Mouse (Mus musculus): ENCODE data around the gene Klk1b4. TPM values are rescaled to one million over a fixed set of nuclear protein-coding genes. Genes with fewer than 3 reads are reported as not detected.

Gene Klk1b4
- polyA plus RNA-seq, 1 experiment from 2014 or later: not detected

GRCm38 (mm10) chr7:44257278-44257677 is 50.0 kb downstream of the Klk1b4 start, which contains the start of gene Acp4:
Gene Acp4, minus strand, starts transcription at chr7:44257378.
- H3K4me1 ChIP-seq: peaks cover 5% of the 10 kb centered on the region; the same call in 1 of the 2 replicates
- no peak within 1 kb of the TSS for H3K27ac ChIP-seq (replicated peaks)
- 84% methylated on average over 4 of the region's 4 CpGs for WGBS
- no peak for ATAC-seq (ENCODE audit: low FRiP score)
- peaks cover 12% of the 10 kb centered on the region for H3K36me3 ChIP-seq
- no peaks in the 10 kb centered on the region for H3K9me3 ChIP-seq (replicated peaks)
- no peak within 1 kb of the TSS for H3K4me2 ChIP-seq
- 0 out of 2 replicates have a peak, but pooled peaks cover 8% of the 10 kb centered on the region for H3K27me3 ChIP-seq (replicated peaks)
- no peak within 1 kb of the TSS for H3K9ac ChIP-seq (replicated peaks)
- no peak within 1 kb of the TSS for H3K4me3 ChIP-seq (replicated peaks)

DNA sequence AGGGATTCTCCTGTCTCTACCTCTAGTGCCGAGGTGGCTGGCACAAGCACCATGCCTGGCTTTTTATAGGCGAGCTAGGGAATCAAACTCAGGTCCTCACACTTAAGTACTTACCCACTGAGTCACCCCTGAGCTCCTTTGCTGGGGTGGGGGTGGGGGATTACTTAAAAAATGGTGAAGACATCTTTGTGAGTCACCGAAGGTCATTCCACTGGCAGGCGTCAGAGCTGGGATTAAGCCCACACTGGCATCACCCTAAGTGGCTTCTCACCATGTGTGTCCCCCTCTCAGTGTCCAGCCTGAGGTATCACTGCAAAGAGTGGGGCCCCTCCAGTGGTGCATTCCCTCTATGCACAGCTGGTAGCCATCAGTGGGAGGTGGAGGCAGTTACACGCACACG is 53.2 kb downstream of the Klk1b4 start:
- Histone ChIP-seq H3K4me1 (peaks cover 7% of the 10 kb centered on the region), H3K9me3 (replicated peaks) (no peaks in the 10 kb centered on the region), H3K27ac (replicated peaks) (no peak overlapping the region), H3K9ac (replicated peaks) (no peak overlapping the region), H3K36me3 (no peaks in the 10 kb centered on the region), H3K27me3 (replicated peaks) (0 out of 2 replicates have a peak, but pooled peaks cover 8% of the 10 kb centered on the region), H3K4me2 (no peak overlapping the region), H3K4me3 (replicated peaks) (no peak overlapping the region)
- no peak for ATAC-seq (ENCODE audit: low FRiP score)
- 77% methylated on average over 6 of the region's 6 CpGs for WGBS

DNA sequence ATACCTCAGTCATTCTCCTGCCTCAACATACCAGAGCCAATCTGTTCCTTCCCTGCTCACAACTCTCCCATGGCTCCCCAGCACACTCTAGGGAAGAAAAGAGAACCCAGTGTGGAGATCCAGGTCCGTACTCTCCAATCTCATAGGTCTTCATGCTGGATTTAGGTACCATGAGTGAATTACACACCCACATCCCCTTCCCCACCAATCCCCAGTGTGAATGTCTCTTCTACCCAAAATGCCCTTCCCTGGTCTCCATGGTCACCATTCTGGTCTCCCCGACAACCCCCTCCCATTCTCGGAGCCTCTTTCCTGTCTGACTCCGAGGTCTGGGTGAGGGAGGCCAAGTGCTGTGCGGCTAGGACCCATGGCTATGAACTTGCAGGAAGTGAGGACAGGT is 53.9 kb downstream of the Klk1b4 start, which contains the start of gene Gm15517:
Gene Gm15517, plus strand, starts transcription at position 301 of the 400 bp plus-strand sequence.
- no peaks in the 10 kb centered on the region for H3K36me3 ChIP-seq
- H3K4me1 ChIP-seq: peaks cover 7% of the 10 kb centered on the region
- H3K4me3 ChIP-seq (replicated peaks): no peak within 1 kb of the TSS
- no peak for ATAC-seq (ENCODE audit: low FRiP score)
- no peaks in the 10 kb centered on the region for H3K9me3 ChIP-seq (replicated peaks)
- H3K27me3 ChIP-seq (replicated peaks): 0 out of 2 replicates have a peak, but pooled peaks cover 11% of the 10 kb centered on the region
- no peak within 1 kb of the TSS for H3K9ac ChIP-seq (replicated peaks)
- no peak within 1 kb of the TSS for H3K4me2 ChIP-seq
- H3K27ac ChIP-seq (replicated peaks): no peak within 1 kb of the TSS
- 46% methylated on average over 5 of the region's 5 CpGs for WGBS

Other genes starting within 250 kb of the Klk1b4 start
- not detected in 2 replicates for gene Klk1b1, start 240.7 kb upstream of the Klk1b4 start, polyA plus RNA-seq (2015; fragmentation: Nextera tagmentation; extraction: Ambion mirVana)
- gene Klk1b9, start 231.4 kb upstream of the Klk1b4 start, polyA plus RNA-seq (2015; fragmentation: Nextera tagmentation; extraction: Ambion mirVana): not detected in 2 replicates
- gene Klk1b11, start 211.6 kb upstream of the Klk1b4 start, polyA plus RNA-seq (2015; fragmentation: Nextera tagmentation; extraction: Ambion mirVana): not detected in 2 replicates
- not detected in 2 replicates for gene Klk1b26, start 195.3 kb upstream of the Klk1b4 start, polyA plus RNA-seq (2015; fragmentation: Nextera tagmentation; extraction: Ambion mirVana)
- gene Klk1b27, start 155.1 kb upstream of the Klk1b4 start, polyA plus RNA-seq (2015; fragmentation: Nextera tagmentation; extraction: Ambion mirVana): not detected in 2 replicates
- gene Klk1b21, start 105.1 kb upstream of the Klk1b4 start, polyA plus RNA-seq (2015; fragmentation: Nextera tagmentation; extraction: Ambion mirVana): not detected in 2 replicates
- not detected in 2 replicates for gene Klk1b22, start 94.8 kb upstream of the Klk1b4 start, polyA plus RNA-seq (2015; fragmentation: Nextera tagmentation; extraction: Ambion mirVana)
- not detected in 2 replicates for gene Klk1b16, start 70.7 kb upstream of the Klk1b4 start, polyA plus RNA-seq (2015; fragmentation: Nextera tagmentation; extraction: Ambion mirVana)
- not detected in 2 replicates for gene Klk1b24, start 19.2 kb upstream of the Klk1b4 start, polyA plus RNA-seq (2015; fragmentation: Nextera tagmentation; extraction: Ambion mirVana)
- gene Klk1b3, start 9.2 kb upstream of the Klk1b4 start, polyA plus RNA-seq (2015; fragmentation: Nextera tagmentation; extraction: Ambion mirVana): not detected in 2 replicates
- gene Klk1b5, start 8.5 kb downstream of the Klk1b4 start, polyA plus RNA-seq (2015; fragmentation: Nextera tagmentation; extraction: Ambion mirVana): not detected in 2 replicates
- 0.51 TPM in 1 of 2 replicates, not detected in the other for gene Klk1, start 17.9 kb downstream of the Klk1b4 start, polyA plus RNA-seq (2015; fragmentation: Nextera tagmentation; extraction: Ambion mirVana)
- not detected in 2 replicates for gene Gm36864, start 28.7 kb downstream of the Klk1b4 start, polyA plus RNA-seq (2015; fragmentation: Nextera tagmentation; extraction: Ambion mirVana)
- 1.3 and 1.5 TPM in 2 replicates for gene 1700028J19Rik, start 39.3 kb downstream of the Klk1b4 start, polyA plus RNA-seq (2015; fragmentation: Nextera tagmentation; extraction: Ambion mirVana)
- gene 2410002F23Rik, start 39.3 kb downstream of the Klk1b4 start, polyA plus RNA-seq (2015; fragmentation: Nextera tagmentation; extraction: Ambion mirVana): 198 and 218 TPM in 2 replicates
- 0.11 and 0.15 TPM in 2 replicates for gene Acp4, start 49.9 kb downstream of the Klk1b4 start, polyA plus RNA-seq (2015; fragmentation: Nextera tagmentation; extraction: Ambion mirVana)
- gene Gm15517, start 54.0 kb downstream of the Klk1b4 start, polyA plus RNA-seq (2015; fragmentation: Nextera tagmentation; extraction: Ambion mirVana): not detected in 2 replicates
- 4.8 and 5.5 TPM in 2 replicates for gene Clec11a, start 99.5 kb downstream of the Klk1b4 start, polyA plus RNA-seq (2015; fragmentation: Nextera tagmentation; extraction: Ambion mirVana)
- 38.1 and 47.6 TPM in 2 replicates for gene Shank1, start 102.8 kb downstream of the Klk1b4 start, polyA plus RNA-seq (2015; fragmentation: Nextera tagmentation; extraction: Ambion mirVana)
- 67.0 and 75.4 TPM in 2 replicates for gene Syt3, start 176.7 kb downstream of the Klk1b4 start, polyA plus RNA-seq (2015; fragmentation: Nextera tagmentation; extraction: Ambion mirVana)
- 2.5 and 3.4 TPM in 2 replicates for gene 1700008O03Rik, start 178.4 kb downstream of the Klk1b4 start, polyA plus RNA-seq (2015; fragmentation: Nextera tagmentation; extraction: Ambion mirVana)
- 11.0 and 14.9 TPM in 2 replicates for gene Lrrc4b, start 221.6 kb downstream of the Klk1b4 start, polyA plus RNA-seq (2015; fragmentation: Nextera tagmentation; extraction: Ambion mirVana)

Measured in neural tube, embryonic 15.5 days (tissue).